Mouse (Mus musculus) layer of hippocampus, adult 11-12 months (tissue): Measurements from ENCODE around the gene Astl.

Source experiments
- DNase-seq: peaks from one replicate; pipeline ENCODE4 v3.0.0; 2022; ENCODE audit warnings: low spot score

The Astl gene

DNA sequence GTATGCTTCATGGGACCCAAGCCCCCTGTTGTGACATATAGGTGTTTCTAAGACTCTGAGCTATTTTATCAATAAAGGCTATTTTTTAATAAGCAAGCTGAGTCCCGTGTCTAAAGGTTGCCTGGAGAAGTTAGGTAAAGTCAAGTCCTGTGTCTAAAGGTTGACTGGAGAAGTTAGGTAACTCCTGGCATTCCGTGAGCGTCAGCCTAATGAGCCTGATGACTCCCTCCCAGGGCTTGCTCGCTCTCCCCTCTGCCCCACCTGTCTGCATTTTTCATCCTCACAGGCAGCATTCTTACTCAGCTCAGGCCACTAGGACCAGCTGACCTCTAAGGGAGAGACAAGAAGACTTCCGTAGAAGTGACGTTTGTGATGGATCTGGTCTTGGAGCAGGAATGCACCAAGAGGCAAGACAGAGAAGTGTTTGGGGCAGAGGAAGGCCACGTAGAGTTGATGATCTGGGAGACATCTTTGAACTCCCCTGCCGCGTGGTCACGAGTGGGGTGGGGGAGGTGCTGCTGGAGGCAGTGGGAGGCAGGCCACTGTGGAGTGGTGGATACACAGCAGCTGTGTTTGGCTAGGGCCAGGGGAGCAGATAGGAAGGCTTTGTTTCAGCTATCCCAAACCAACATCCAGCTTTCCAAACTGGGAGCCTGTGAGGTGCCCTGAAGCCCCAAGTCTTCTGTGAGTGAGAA, 28.8 kb downstream of the Astl start:
- DNase-seq, result no peak

DNA sequence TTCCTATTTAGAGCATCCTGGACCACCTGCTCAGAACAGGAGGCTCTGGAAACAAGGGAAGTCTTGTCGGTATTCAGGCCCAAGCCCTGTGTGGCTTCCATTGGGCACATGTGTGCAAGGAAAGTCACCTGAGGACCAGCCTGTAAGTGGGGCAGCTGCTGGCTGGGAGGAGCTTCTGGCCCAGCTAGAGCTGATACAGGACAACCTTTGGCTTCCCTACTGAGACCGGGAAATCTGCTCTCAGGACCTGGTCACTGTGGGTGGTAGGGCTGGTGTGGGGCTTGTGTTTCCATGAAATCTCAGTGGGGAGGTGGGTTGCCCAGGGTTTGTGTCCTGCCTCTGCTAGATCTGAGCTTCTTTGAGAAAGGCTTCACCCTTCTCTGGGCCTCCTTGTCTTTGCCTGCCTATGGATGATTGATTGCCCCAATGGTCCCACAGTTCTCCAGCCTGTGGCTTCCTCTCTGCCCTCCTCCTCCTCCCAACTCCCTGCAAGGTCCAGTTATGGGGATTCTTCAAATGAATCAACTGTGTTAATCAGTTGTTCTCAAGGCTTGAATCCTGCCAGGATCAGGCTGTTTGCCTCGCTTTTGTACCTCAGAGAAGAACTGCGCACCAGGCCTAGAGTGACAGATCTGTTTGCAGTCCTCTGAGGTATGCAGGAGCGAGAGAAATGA, 31.4 kb downstream of the Astl start:
- no peak for DNase-seq

DNA sequence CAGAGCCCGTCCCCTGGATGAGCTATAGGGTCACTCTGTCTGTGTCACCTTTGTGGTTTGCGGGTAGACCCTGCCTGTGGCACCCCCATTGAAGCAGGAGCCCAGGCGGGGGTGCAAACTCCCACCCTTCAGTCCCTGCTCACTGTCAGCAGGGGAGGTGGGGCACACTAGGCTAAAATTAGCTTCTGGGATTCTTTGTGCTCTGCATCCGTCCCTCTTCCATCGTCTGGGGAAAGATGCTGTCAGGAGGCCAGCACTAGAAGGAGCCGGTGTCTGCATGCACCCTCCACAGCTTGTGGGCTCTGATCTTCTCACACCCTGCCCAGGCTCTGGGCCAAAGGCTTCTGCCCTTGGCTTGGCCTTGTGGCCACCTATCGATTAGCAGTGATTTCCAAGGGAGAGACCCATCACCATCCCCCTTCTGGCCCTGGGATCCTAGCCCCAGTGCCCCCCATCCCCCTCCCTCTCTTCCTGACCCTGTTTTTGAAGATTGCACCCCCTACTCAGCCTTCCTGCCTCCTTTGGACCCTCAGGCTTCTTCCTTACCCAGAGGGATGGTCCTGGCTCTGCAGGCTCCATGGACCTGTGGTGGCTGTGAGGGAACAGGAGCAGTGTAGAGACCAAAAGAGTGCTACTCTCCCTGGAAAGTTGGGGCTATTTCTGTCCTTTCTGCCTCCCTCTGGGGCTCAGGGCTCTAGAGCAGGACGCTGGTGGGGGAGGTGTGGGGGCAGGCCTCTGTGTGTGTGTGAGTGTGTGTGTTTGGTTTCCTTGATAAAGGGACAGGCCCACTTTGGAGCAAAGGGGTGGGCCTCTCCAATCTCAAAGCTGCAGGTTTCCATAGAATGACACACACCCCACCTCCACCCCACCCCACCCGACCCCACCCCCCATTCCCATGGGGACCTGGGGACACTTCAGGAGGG, 32.4 kb downstream of the Astl start:
- DNase-seq, result no peak

DNA sequence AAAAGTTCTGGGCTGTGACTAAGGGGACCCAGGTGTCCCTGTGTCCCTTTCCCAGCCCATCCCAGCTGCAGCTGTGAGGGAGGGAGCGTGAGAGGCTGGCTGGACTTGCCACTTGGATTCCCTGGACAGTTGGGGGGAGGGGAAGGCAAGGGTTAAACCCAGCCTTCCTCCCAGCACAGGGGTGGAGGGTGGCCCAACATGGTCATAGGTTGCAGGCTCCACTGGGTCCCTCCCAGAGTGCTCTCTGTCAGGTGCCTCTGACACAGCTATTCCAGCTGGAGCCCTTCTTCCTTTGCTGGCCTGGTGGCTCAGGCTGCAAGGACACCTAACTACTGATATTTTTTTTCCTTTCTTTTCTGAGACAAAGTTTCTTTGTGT, 33.0 kb downstream of the Astl start:
- DNase-seq, result no peak

DNA sequence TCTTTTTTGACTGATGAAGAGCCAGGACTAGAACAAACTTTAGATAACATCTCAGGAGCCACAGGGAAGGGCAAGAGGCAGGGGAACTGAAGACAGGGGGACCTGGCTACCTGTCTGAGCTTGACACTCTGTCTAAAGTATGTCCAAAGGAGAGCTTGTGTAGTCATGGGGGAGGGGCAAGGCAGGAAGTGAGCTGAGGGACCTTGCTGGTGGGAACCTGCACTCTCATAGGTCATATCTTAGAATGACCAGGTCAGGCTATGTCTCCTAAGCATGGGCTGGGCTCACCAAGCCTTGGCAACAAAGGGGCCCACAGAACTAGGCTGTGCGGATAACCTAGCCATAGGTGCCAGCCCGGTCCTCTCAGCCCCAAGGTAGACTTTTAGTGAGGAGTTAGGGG, 33.6 kb downstream of the Astl start:
- no peak for DNase-seq

DNA sequence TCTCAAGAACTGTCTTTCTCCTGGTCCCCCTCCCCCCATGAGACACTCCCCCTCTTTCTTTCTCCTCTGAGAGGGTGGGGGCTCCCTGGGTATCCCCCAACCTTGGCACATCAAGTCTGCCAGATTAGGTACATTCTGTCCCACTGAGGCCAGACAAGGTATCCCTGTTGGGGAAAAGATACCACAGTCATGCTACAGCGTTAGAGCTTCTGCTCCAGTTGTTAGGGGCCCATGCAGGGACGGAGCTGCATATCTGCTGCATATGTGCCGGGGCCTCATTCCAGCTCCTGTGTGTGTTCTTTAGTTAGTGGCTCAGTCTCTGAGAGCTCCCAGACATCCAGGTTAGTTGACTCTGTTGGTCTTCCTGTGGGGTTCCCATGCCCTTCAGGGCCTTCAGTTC, 35.7 kb downstream of the Astl start:
- DNase-seq, result no peak

DNA sequence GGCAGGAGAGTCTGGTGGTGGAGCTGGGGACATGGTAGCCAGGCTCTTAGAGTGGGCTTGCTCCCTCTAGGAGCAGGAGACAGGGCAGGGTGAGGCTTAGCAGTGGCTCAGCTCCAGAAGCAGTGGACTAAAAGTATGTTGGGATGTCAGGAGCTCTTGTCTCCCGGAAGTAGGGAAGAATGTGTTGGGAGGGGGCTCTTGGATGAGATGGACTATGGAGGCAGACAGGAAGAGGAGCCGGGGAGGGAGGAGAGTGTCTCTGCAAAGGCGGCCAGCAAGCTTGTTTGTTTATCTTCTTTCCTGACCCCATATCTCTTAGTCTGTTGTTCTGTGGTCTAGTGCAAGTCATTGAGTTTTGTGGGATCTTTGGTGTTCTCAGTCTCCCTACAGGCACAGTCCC, 36.6 kb downstream of the Astl start:
- DNase-seq, result no peak

DNA sequence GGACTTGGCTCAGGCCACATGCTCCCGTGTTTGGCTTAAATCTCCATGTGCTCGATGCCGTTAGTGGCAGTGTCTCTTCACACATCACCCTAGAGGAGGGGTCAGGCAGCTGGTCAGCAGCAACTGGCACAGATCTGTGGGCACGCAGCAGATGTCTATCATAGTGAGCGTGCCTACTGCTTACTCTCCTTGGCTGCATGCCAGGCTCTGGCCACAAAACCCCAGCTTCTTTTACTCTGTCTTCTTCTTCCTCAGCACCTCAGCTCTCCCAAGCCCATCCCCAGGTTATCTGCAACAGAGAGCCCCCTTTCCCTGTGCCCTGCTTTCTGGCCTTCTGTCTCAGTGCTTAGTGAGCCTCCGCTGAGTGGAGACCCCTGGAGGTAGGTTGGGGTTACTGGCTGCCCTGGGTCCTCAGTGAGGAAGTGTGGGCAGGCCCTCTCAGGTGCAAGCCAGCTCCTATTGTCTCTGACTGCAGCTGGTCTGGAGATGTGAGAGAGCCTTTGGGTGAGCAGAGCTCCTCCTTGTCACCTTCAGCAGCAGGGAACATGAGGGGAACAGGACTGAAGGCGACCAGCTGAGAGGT, 37.4 kb downstream of the Astl start:
- DNase-seq, result no peak

DNA sequence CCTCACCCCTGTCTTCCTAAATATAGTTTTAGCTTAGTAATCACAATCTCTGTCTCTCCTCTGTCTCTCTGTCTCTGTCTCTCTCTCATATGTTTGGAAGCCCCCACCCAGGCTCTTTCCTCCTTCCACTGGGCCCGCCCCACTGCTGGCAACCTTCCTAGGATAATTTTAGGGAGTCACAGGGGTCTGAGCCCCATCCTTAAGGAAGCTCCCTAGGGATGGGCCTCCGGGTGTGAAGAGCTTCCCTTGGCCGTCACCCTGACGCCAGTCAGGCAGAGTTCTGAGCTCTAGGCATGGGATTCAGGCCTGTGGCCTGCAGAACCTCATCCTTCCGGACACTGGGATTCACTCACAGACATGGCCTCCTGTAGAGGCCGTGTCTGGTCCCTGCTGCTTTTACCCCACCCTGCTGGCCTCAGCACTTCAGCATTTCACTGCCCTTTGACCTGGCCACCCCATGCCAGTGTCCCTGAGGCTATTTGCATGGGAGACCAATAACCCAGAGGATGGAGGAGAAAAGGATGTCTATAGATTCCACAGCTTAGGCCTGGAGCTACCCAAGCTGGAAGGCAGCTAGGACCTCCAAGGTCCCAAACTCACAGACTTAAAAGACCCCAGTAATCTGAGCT, 38.1 kb downstream of the Astl start:
- DNase-seq, result no peak

DNA sequence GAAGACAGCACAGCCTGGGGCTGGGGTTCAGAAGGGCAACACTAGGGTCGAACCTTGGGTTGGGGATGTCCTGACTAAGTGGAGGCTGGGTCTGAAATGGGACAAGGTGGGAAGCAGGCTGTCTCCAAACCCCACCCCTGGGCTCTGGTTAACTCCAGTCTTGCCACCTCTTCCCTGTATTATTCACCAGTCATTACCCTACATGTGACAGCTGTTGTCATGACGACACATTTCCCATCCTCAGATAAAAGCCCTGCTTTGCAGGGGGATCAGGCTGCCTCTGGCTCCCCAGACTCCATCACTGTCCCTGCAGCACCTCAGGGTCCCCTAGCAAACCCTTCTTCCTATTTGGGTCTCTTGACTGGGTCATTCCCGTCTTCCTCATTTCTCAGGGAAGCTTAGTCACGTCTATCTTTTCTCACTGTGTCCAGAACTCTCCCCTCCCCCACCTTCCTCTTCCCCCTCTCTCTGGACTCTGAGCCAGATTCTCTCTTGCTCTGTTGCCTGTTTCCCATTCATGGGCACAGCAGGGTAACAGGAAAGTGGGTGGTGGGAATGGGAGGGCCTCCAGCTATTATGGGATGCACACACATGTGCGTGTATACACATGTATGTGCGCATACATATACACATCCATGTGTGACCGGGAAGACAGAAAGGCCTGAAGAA, 39.6 kb downstream of the Astl start:
- DNase-seq, result no peak

DNA sequence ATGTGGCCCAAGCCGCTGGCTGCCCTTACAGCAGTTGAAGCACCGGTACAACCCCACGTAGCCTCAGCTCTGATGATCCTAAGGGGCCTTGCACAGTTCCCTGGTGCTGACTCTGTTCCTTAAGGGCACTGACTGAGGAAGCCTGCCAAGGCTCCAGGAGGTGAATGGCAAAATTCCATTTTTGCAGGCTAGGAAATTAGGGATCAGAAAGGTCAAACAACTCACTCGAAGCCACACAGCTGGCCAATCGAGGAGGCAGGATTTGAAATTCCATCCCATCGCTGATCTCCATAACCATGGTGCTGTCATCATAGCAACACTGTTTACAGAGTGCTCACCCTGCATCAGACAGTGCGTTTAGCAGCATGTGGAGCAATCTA, 40.2 kb downstream of the Astl start:
- no peak for DNase-seq

DNA sequence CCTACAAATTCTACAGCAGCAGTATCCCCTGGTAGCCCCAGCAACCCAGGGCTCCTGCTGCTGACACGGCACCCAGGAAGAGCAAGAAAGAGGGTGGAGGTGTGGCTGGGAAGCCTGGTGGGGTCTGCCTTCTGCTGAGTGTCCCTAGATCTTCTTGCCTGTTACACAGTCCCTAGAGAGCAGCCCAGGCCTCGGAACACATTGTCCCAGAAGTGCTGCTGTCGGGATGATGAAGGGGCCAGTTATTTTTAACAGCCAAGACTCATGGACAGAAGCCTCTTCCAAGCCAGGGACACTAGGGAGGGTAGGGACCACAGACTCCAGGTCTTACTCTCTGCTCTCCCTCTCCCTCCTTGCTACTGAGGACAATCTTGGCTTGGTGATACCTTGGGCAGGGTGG, 40.8 kb downstream of the Astl start:
- DNase-seq, result no peak

DNA sequence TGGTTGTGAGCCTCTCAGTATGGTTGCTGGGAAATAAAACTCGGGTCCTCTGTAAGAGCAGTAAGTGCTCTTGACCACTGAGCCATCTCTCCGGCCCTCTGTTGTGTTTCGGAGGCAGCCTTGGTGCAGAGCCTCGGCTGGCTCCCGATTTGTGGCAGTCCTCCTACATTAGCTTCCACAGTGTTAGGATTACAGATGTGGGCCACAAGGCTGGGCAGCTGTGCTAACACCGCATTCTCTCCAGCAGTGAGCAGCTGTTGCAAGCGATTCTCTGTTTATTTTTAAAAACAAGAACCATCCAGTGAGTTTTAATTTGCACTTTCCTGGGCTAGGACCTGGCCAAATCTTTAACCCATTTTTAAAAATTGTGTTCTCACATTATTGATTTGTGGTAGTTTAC, 45.4 kb downstream of the Astl start:
- no peak for DNase-seq

DNA sequence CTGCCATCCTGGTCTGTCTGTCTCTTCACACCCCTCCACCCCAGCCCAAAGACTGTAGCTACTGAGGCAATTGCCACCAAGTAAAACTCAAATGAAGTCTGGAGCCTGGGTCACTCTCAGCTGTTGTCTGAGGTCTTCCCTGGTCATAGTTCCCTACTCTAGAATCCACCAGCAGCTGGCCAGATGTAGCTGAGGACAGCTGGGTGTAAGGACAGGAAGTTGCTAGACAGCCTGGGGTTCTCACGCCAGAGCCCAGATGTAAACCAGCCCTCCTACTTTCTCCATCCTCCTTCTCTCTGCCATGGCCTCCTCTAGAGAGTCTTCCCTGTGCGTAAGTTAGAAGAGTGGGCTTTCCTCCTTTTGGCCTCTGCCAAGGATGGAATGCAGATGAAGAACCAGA, 49.1 kb downstream of the Astl start:
- DNase-seq, result no peak

DNA sequence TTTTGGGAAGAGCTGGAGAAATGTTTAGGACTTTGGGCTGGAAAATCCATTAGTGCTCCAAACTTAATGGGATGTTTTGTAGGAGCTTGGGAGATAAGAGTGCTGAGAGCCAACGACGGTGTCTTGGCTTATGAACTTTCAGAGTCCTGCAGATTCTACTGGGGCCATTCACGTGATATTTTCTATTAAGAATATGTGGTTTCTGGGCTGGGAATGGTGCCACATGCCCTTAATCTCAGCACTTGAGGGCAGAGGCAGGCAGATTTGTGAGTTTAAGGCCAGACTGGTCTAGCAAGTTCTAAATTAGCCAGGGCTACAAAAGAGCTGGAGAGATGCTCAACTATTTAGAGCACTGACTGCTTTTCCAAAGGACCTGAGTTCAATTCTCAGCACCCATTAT, 51.9 kb downstream of the Astl start:
- no peak for DNase-seq

DNA sequence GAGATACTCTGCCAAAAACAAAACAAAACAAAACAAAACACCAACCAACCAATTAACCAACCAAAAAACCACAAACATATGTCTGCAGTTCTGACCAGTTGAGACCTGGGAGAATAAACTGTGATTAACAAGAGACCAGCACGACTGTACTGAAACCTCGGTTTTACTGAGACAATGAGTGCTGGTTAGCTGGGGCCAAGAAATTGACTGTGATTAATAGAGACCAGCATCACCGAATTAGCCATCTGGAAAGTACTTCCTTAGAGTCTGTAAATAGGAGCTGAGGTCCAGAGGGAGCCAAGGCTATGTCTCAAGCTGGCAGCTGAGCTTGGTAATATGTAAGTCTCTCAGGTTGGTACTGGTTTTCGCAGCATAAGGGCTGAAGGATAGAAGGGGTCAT, 52.4 kb downstream of the Astl start:
- DNase-seq, result no peak

DNA sequence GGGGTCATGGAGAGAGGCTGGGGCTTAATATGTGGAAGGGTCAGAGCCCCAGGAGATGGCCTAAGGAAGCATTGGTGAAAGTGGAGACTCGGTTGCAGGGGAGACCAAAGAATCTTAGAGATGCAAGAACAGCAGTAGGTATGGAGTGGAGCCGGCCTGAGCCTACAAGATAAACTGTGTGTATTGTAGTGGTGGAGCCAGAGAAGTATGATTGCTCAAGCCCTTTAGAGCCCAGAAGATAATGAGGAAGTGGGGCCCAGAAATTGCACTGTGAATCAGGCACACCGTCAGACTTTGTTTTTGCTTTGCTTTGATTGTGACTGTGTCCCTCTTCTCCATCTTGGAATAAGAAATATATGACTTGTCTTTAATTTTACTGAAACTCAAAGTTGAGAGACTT, 52.9 kb downstream of the Astl start:
- DNase-seq, result no peak

DNA sequence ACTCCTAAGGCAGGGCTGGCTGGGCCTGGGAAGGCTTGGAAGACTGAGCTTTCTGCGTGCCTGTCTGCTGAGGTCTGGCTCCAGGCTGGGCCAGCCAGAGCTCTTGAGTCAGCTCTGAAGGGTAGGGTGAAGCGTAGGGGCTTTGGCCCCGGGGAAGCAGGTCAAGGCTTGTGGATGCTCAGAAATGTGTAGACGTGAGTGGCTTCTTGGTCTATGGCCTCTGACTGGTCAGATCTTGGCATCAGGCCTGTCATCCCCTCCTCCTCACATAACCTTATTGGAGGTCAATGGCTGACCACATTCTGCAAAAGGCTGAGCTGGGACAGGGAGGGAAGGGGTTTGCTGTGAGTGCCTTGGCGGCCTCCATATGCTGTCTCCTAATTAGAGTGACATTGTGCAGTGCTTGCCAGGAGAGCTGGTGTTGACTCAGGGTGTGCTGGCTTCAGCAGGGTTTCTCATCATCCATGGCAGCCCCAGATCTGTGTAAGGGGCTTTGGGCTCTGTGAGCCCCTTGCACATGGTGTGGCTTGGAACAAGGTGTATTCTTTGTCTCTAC, 56.2 kb downstream of the Astl start:
- no peak for DNase-seq

DNA sequence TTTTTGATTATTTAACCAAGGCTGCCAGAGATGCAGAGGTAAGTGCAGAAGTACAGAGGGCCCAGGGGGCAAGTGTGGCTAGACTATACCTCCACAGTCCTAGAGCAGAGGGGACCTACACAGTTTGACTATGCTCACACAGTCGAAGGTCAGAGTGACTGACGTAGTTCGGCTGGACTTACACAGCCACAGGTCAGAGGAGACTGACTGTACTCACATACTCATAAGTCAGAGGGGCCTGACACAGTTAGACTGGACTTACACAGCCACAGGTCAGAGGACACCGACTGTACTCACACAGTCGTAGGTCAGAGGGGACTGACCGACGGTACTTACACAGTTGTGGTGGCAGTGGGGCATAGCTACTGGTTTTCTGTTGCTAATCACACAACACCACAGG, 60.3 kb downstream of the Astl start:
- no peak for DNase-seq
